8 mouse cellular contexts compared by ENCODE assay signal in the genomic region with DNA sequence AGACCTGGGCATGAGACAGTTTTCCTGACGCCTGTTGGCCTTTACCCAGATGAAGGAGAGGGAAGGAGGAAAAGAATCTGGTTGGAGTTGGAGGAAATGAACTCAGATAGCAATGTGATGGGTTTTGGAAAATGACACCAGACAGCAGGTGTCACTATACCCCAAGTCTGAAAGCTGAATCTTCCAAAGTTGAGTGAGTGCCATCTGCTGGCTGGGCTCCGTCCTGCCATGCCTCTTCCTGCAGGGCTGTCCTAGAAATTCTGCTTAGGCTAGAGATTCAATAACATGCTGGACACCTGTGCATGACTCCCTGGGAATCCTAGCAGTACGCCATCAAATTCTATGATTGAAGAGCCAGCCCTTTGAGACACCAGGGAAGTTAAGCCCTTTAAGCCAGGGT. TPM values are rescaled to one million over a fixed set of nuclear protein-coding genes. Genes with fewer than 3 reads are reported as not detected.
DNase-seq lines count a peak whose midpoint lies in the region; ATAC-seq and TF ChIP-seq lines count a peak whose summit lies in the region.

No protein-coding gene starts in this region.

- peak; percentile 68 for DNase-seq in MN1 (ENCODE audit: low spot score)
- peak; percentile 64 for DNase-seq in cerebellum, adult 11-12 months
- peak; percentile 87 for DNase-seq in forebrain, postnatal 0 days
- DNase-seq in layer of hippocampus, postnatal 14 days (ENCODE audit: low spot score in 2 of 2): peak; percentile 79 to 90
- peak; percentile 85 for DNase-seq in lung, postnatal 25 days (ENCODE audit: low spot score)
- peak; percentile 45 for DNase-seq in retina, postnatal 7 days (ENCODE audit: low read depth, low spot score)
- peak; percentile 81 for DNase-seq in urinary bladder, postnatal 14 days (ENCODE audit: low spot score)

- no peaks in the 10 kb centered on the region for H3K9me3 ChIP-seq in forebrain, postnatal 0 days (ENCODE audit: low read length)
- H3K9me3 ChIP-seq in hindbrain, embryonic 13.5 days: no peaks in the 10 kb centered on the region

- H3K4me1 ChIP-seq in forebrain, postnatal 0 days (ENCODE audit: insufficient read depth): no peaks in the 10 kb centered on the region
- no peaks in the 10 kb centered on the region for H3K4me1 ChIP-seq in hindbrain, embryonic 13.5 days (replicated peaks)

- 17% methylated on average over 3 of the region's 3 CpGs for WGBS in forebrain, postnatal 0 days
- 15% methylated on average over 3 of the region's 3 CpGs for WGBS in hindbrain, embryonic 13.5 days

- no peak overlapping the region for H3K4me3 ChIP-seq in forebrain, postnatal 0 days (ENCODE audit: low read depth, low read length)
- no peak overlapping the region for H3K4me3 ChIP-seq in hindbrain, embryonic 13.5 days

- ATAC-seq in forebrain, postnatal 0 days: peak; percentile 88
- 0 out of 2 replicates have a peak, but pooled peaks have one; percentile 36 for ATAC-seq in hindbrain, embryonic 13.5 days (ENCODE audit: low FRiP score)

- H3K27me3 ChIP-seq in forebrain, postnatal 0 days (ENCODE audit: insufficient read depth, low read length): no peaks in the 10 kb centered on the region
- H3K27me3 ChIP-seq in hindbrain, embryonic 13.5 days: no peaks in the 10 kb centered on the region

- no peak overlapping the region for H3K9ac ChIP-seq in forebrain, postnatal 0 days
- H3K9ac ChIP-seq in hindbrain, embryonic 13.5 days: no peak overlapping the region

- H3K36me3 ChIP-seq in forebrain, postnatal 0 days (ENCODE audit: insufficient read depth): no peaks in the 10 kb centered on the region
- H3K36me3 ChIP-seq in hindbrain, embryonic 13.5 days: no peaks in the 10 kb centered on the region

- TF ChIP-seq CTCF in forebrain, postnatal 0 days (IDR thresholded peaks at IDR 0.05; ENCODE audit: low read depth): peak; percentile 97

- no peak overlapping the region for H3K4me2 ChIP-seq in forebrain, postnatal 0 days (ENCODE audit: low read depth)
- no peak overlapping the region for H3K4me2 ChIP-seq in hindbrain, embryonic 13.5 days

- no peak overlapping the region for H3K27ac ChIP-seq in forebrain, postnatal 0 days (ENCODE audit: low read depth, low read length)
- H3K27ac ChIP-seq in hindbrain, embryonic 13.5 days: no peak overlapping the region

RNA-seq across cellular contexts. Expression of gene Olfml2b, which starts 11.9 kb away (rescaled TPM):
- total RNA-seq in forebrain, postnatal 0 days (2014; rRNA removed): 11.6 and 13.1 TPM in 2 replicates
- polyA plus RNA-seq in forebrain, postnatal 0 days (2015; fragmentation: Nextera tagmentation; extraction: Ambion mirVana): 6.5 and 7.9 TPM in 2 replicates
- polyA plus RNA-seq in hindbrain, embryonic 13.5 days (2015; fragmentation: Nextera tagmentation; extraction: Ambion mirVana): 5.2 and 6.1 TPM in 2 replicates
- 10 to 100 TPM; 30.0 to 34.8 TPM for total RNA-seq in layer of hippocampus, postnatal 14 days (2021)

RNA-seq across cellular contexts. Expression of gene Nos1ap, which starts 42.7 kb away (rescaled TPM):
- total RNA-seq in forebrain, postnatal 0 days (2014; rRNA removed): 8.0 and 12.4 TPM in 2 replicates
- polyA plus RNA-seq in forebrain, postnatal 0 days (2015; fragmentation: Nextera tagmentation; extraction: Ambion mirVana): 8.0 and 14.8 TPM in 2 replicates
- polyA plus RNA-seq in hindbrain, embryonic 13.5 days (2015; fragmentation: Nextera tagmentation; extraction: Ambion mirVana): 17.8 and 17.9 TPM in 2 replicates
- 100 to 1,000 TPM; 127 to 160 TPM for total RNA-seq in layer of hippocampus, postnatal 14 days (2021)
